Mouse (Mus musculus): Measurements from ENCODE around the gene Calml3. TPM values are rescaled to one million over a fixed set of nuclear protein-coding genes. Genes with fewer than 3 reads are reported as not detected.
"Not testable (repeated sequence)": the region's sequence is repeated elsewhere in the genome, so short reads cannot be mapped to it uniquely, and the experiment has no call there.

Gene Calml3
- total RNA-seq (2021), result not detected in 2 replicates
- long read RNA-seq, result 0 reads

DNA sequence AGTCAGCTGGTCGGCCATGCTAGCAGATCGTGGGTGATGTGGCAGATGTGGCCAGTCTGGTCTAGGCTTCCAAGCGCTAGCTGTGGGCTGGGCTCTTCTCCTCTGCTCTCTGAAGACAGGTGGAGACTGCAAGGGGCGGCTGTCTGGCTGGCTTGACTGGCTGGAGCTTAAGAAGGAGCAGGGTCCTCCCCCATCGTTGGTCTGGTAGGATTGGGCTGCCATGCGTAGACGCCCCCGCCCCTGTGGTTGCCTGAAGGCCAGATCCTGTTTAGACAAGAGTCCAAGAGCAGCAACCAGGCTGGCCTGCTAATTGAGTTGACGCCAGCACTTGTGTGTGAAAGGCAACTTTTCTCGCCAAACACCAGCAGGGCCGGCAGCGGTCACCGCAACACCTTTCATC, at the start of gene Calml3:
Gene Calml3, minus strand, starts transcription at position 131 of the 400 bp plus-strand sequence.
- no peak for DNase-seq

DNA sequence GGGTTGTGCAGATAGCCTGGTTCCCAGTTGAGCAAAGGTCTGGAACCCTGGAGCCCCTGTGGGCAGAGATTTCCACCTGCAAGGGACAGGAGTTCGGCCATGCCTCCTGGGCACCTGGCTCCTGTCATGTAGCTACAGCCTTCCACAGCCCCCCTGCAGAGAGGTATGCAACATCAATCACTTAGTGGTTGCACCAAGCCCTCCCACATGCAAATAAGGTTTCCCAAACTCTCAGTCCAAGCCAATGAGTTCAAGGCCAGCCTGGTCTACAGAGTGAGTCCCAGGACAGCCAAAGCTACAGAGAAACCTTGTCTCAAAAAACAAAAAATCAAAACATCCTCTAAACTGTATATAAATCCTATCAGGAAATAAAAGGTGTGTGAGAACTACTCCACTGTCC, 46.2 kb upstream of the Calml3 start:
- DNase-seq, result no peak

DNA sequence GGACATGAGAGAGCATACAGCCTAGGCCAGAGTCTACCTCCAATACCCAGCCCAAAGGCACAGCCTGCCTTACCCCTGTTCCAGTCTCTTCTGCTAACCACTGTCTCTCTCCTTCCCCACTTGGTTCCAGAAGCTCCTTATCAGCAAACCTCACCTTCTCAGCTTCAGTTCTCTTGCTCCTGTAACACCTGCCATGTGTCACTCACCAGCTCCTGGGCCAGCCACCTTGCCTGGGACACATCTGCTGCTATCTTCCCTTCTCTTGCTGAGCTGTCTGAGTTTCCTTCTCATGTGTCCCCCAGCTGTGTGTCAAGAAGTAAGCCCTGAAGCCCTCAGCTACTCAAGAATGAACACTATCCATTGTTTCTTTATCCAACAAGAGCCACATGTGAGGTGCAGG, 36.5 kb upstream of the Calml3 start:
- not testable (repeated sequence) for DNase-seq

DNA sequence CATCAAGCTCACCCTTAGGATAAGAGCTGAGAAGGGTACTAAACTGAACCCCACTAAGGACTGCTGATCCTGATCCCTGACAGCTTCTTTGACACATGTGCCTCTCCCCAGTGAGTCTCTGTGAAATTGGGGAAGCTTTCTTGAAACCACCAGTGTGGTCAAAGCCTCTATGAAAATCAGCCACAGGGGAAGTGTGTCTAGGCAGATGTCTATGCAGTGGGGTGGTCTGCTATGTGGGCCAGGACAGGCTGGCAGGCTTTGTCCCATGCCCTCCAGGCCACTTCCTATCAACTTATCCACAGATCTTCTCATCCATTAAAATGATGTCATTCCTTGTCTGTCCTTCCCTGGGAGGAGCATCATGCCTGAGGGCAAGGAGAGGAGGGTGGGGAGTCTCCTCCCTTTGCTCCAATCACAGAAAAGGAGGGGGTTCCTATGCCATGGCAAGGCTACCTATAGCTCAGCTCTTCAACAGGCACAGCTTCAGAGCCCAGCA, 33.2 kb upstream of the Calml3 start, which contains the start of gene Calm4:
Gene Calm4, plus strand, starts transcription at position 446 of the 496 bp plus-strand sequence.
- not testable (repeated sequence) for DNase-seq

DNA sequence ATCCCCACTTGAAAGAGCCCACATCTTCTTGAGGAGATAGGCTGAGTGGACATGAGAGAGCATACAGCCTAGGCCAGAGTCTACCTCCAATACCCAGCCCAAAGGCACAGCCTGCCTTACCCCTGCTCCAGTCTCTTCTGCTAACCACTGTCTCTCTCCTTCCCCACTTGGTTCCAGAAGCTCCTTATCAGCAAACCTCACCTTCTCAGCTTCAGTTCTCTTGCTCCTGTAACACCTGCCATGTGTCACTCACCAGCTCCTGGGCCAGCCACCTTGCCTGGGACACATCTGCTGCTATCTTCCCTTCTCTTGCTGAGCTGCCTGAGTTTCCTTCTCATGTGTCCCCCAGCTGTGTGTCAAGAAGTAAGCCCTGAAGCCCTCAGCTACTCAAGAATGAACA, 29.5 kb upstream of the Calml3 start:
- not testable (repeated sequence) for DNase-seq

DNA sequence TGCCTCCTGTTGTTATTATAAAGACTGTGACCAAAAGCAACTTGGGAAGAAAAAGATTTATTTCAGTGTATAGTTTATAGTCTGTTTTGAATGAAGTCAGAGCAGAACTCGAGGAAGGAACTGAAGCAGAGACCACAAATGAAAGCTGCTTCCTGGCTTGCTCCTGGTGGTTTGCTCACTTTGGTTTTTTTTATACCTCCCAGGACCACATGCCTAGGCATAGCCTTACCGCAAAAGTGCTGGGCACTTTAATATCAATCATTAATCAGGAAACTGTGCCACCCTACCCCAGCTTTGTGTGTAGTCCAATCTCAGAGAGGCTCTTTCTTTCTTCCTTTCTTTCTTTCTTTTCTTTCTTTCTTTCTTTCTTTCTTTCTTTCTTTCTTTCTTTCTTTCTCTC, 28.3 kb upstream of the Calml3 start:
- DNase-seq, result no peak

DNA sequence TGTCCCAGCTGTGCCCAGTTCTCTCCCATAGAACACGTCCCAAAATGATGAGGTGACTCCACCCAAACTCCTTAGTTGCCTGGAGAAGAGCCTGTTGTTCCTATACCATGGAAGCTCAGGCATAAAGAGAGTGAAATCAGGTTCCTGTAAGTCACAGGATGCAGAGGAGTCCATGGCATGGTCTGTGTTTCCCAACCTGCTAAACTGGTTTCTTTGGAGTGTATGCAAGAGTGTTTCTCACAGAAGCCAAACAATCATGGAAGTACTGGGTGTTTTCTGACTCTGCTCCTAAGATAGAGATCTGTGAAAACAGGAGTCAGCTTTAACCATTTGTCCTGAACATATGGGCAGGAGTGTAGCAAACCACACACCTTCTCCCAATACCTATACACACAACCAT, 27.9 kb upstream of the Calml3 start:
- DNase-seq, result no peak

DNA sequence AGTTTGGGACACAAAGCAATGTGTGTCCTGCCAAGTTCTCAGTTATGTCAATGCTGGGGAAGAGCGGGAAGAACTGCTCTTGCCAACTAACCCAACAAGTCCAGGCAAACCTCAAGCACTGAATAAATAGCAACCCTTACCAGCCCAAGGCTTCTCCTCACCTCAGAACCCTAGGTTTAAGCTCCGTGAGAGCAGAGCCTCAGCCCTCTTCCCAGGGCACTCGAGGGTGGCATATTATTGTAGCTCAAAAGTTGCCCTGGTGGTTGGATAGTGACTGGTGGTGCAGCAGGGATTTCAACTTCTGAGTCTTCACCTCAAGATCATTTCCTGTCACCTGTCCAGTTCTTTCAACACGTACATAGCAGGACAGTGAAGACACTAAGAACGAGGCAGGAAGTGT, 27.4 kb upstream of the Calml3 start:
- no peak for DNase-seq

DNA sequence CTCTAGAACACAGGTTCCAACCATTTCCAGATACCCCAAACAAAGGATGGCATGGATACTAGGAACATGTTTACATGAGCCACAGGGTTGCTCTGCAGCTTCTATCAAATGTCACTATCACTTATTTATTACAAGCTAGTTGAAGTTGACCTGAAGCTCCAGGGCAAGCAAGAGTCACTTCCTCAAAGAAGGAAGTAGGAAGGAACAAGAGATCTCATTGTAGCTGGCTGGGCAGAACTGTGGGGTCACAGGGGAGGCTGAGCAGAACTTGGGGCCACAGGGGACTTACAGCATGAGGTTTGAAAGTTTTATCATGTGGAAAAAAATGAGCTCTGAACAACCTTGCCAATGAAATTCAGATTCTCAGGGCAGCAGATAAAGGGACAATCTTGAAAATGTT, 21.6 kb upstream of the Calml3 start:
- DNase-seq, result no peak

DNA sequence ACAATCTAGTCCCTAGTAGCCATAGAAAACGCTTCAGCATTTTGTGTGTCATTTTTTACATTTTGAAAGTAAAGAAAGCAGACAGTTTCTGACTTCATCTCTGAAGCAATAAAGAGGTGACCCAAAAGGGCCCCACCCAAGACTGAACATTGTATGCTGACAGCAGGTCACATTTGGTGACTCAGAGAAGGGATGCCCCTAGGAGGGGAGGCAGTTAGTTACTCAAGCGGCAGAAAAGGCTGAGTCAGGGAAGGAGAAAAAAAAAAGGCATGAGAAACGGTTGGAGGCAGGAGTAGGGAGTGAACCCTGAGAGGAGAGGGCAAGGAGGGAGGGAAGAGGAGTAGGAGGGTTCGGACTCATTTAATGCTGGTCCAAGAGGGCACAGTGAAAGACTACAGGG, 18.0 kb upstream of the Calml3 start:
- no peak for DNase-seq

DNA sequence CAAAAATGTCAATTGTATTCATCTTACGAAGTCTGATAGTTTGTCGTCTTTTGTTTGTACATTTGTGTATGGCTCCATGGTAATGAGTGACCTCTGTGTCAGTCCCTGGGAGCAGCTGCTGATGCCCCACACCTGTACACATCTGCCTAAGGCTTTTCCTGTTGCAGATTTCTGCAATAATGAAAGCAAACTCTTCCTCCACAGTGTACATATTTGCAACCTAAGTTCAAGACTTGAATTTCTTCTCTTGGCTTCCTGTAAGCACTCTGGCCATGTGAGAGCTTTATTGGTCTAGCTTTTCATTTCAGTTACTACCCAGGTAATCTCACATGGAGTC, 14.6 kb upstream of the Calml3 start:
- no peak for DNase-seq

DNA sequence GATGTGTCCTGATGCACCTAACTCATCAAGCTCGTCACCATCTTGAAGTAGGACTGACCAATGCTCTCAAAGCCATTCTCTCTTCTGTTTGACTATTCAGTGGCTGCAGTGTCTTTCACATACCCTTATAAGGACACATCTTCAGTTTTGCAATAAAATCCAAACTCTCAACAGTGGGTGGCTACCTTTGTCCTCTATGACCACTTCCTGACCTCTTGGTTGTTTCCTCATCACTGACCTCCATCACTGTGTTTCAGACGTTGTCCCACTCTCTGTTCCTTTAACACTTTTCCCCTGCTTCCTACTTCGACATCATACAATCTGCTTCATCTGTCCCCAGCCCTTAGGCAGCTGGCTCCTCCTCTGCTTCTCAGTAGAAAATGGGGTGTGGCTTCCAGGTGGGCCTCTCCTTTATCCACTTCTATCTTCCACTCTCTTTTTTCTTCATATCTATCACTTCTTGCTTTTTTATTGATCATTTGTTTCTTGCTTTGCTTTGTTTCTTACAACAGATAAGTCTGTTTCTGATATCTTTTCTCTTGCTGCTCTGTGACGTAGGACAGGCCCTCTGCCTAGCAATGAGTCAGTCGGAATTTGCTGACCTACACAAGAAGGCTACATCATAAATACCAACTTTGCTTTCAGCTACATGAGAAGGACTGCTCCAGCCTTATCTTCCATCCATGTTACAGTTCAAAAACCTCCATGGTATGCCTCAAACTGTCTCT, 14.1 kb upstream of the Calml3 start:
- DNase-seq, result no peak

DNA sequence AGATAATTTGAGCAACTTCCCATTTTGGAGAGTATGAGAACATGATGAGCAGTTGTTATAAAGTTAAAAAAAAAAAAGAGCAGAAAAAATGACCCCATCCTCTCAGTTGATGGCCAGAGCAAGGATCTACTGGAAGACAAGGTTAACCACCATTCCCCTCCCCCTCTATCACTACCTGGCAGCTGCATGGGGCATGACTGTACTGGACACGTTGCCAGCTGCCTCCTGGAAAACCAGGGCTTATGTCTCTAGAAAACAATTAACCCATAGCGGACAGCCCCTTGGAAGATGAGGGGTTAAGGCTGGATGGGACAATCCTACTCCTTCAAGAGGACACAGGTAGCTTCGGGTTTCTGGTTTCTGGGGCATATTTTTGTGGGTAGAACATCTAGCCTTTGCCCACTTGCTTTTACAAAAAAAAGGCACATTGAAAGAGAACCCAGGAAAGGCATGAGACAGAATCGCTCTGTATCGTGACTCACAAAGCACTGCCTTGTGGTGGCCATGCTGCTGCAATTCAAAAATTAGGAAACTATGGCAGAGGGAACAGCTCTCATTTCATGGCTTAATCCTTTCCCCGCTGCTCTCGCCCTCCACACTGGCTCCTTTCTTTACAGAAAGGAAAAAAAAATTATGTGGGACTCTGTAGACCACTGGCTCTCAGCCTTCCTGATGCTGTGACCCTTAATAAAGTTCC, 3.2 kb upstream of the Calml3 start:
- DNase-seq, result no peak

DNA sequence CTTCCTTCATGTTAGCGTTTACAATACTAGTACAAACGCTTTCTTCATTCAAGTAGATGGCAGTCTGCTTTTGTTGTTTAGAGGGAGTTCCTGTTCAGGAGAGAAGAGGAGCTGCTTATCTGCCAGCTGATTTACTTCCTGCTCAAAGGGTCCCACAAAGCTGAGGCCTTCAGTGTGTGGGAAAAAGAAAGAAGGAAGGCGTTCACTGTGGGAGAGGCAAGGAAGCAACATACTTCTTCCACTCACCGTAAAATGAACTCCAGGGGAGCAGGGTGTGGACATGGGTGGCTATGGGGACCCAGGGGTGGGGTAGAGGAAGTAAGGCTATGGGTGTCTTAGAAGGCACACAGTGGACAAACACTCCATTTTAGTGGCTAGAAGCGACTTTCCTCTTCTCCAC, 1.5 kb upstream of the Calml3 start:
- no peak for DNase-seq

DNA sequence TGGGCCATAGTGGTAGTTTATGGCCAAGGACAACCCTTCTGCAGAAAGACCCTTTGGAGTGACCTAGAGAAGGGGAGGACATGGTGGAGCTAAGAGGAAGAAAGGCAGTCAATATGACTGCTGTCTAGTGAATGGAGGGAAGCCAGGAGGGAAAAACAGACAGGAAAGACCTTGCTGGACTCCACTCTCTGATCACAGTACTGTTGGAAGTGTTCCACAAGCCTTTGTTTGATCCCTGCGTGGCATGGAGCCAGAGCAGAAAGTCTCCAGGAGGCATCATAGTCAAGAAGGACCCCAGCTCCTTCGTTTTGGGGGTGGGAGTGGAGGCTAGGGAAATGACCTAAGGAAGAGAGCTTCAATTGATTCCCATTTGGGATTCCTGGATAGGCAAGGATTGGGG, 1.0 kb upstream of the Calml3 start:
- DNase-seq, result no peak

DNA sequence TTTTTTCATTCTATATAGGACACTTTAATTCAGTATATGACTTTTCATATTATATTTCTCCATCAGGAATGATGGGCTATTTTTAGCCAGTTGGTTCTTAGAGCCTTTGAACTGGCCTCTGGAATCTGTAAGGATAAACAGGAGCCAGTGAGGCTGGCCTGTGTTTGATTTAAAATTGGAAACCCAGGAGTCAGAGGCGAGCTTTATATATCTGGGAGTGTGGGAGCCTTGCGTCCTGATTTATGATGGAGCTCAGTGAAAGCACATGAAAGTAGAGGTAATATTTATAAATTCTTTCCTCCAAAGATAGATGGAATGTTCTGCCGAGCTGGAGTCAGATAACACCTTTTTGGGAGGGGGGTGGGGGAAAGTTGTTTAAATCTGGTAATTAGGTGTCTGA, 4.7 kb downstream of the Calml3 start:
- DNase-seq, result no peak

DNA sequence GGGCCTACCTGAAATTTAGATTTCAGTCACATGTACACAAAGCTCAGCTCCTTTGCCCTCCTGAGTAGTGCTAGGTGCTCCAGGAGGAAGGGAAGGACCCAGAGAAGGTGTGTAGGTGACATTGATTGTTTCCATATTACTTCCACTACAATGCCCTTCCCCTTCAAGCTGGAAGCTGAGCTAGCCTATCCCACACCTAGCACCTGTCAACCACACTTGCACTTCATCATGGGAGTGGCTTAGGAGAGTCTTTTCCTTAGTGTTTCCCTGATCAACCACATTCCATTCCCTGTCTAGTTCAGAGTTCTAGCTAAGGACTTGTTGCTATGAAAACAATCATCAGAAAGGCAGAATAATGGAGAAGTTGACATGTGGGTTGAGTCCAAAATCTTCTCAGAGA, 5.4 kb downstream of the Calml3 start:
- DNase-seq, result no peak

DNA sequence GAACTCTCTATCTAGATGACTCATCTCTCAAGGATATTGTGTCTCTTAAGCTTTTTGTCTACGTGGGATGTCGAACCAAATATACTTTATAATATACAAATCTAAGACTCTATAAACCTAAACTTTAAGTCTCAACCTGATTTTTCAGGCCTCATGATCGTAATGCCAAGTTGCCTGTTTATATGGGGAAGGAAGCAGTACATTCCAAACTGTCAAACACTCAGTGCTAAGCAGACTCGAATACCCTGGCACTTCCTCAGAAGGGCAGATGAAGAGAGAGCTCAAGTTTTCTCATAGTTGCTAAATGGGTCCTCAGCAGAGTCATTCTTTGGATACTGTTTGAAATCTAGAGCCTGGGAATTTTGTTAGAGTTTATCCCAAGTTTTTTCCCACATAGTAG, 7.5 kb downstream of the Calml3 start:
- no peak for DNase-seq

DNA sequence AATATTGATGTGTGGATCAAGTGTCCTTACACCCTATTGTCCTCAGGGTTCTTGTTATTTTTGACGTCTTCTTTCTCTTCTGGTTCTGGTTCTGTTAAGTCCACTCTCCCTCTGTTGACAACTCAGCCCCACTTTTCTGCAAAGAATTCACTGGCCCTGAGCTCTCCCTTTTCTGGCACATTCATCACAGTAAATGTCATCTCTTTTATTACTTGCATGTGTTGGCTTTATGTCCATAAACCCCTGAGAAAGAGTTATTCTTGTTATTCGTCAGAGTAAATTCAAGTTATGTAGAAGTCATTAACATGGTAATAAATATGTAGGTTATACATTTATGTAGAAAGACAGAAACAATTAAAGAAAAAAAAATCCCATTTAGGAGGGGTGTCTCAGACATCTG, 14.6 kb downstream of the Calml3 start:
- no peak for DNase-seq

DNA sequence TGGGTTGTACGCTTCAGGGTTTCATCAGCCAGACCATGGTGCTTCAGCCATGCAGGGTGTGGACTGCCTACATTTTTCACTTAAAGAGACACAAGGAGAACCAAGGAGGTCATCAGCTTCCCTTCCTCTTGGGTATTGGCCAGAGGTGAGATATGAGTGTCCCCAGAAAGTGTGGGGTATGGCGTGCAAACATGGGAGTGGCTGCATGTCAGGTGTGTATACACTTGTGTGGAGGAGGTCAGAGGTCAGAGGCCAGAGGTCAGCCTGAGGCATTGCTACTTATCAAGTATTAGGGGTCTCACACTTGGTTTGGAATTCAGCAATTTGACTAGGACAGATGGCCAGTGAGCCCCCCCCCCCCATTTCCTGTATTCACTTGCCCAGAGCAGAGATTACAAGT, 15.5 kb downstream of the Calml3 start:
- no peak for DNase-seq

DNA sequence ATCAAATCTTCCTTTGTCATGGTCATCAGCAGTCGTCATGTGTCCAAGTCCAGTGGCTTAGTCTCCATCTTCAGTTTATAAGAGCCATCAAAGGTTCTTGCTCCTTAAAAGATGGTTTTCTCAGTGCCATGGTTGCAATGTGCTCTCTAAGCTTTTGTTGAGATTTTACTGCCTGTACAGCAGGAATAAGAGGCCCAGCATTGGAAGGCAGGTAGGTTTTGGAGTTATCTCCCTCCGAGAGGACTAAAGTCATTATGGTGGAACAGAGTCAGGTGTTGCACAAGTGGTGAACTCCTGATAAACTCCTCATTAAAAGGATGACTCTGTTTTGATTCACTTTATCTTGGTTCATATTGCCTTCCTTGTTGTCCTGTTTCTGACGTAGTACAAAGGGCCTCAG, 16.5 kb downstream of the Calml3 start:
- DNase-seq, result no peak

DNA sequence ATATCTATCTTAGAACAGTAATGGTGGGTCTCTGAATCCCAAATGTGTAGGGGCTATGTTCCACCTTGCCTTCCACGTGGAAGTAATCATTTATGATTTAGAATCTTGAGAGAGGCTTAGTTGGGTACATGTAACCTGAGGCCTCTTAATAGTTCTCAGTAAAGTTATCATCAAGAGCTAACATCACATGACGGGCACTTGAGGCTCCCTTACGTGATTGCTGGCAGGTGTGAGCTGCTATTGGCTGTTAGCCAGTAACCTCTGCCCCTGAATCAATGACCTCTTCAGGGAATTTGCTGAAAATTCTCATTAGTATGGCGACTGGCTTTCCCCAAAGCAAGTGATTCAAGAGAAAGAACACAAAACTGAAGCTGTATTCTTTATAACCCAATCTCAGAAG, 17.0 kb downstream of the Calml3 start:
- no peak for DNase-seq

DNA sequence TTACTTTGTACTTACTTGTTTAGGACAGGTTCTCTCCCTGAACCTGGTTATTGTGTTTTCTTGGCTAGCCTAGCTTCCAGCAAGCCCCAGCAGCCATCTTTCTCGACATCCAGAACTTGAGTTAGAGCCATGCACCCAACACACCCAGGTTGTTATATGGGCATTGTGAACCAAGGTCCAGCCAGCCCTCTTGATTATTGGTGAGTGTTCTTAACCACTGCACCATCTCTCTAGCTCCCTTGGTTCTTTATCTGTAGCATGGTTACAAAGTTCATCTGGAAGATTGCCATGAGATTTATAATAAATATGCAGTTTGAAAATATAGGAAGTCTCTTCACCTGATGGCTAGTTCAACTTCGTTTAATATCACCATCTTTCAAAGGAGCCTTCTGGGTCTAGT, 20.5 kb downstream of the Calml3 start:
- no peak for DNase-seq

DNA sequence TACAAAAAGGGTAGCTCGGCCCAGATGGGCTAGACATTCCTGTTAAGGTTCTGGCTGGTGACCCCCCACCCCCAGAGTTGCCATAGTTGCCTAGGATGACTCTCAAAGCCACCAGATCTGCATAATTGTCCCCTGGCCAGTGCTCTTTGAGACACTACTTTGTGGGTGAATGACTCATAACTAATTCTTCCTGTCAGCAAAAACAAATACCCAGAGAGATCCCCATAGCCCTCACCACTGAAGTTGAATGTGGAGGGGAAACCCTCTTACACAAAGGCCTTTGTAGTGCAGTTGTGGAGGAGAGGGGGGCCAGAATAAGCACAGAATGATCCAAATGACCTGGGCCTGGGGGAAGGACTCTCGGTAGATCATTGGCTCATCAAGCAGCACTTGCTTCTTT, 21.6 kb downstream of the Calml3 start:
- DNase-seq, result no peak

All from adrenal gland, postnatal 25 days (tissue).